In genomic region chr15:80387185-80387584, GRCm38 (mm10) we compare ENCODE assay signal across 11 mouse cellular contexts.
"Had no signal": no experiment of that assay in that cellular context is flagged by ENCODE, and none has a peak within 500 bp of the region (broad histone marks: within the 10 kb centered on the region; RNA-seq: fewer than 3 reads in every experiment).

No protein-coding gene starts in this region.

- DNase-seq: lung, adult 18-20 months; lung, embryonic 14.5 days; lung, postnatal 10 days; lung, postnatal 4 days; midbrain, embryonic 14.5 days; right cerebral cortex, postnatal 25 days; right cerebral cortex, postnatal 4 days; spleen, adult 18-20 months; thymus, adult 18-20 months; thymus, postnatal 14 days; thymus, postnatal 4 days had no signal
